Mouse (Mus musculus) liver, postnatal 0 days (tissue): ENCODE results near the gene Mapt. TPM values are rescaled to one million over a fixed set of nuclear protein-coding genes. Genes with fewer than 3 reads are reported as not detected.

ENCODE experiments used
- ATAC-seq: fragments of 200-750 bp; cut with Nextera tagmentation; 2 replicates; pipeline ENCODE4 v1.8.0; 2017; ENCODE audit warnings: mild to moderate bottlenecking, moderate library complexity
- DNase-seq: peaks from one replicate; pipeline ENCODE4 v3.0.0-alpha.2; 2016
- H3K27ac ChIP-seq: fragments of 300-500 bp; sonication (generic); 2 replicates; pipeline ENCODE4 v1.5.1; 2014; ENCODE audit warnings: antibody characterized with exemption, moderate library complexity, mild to moderate bottlenecking, low read depth
- H3K27me3 ChIP-seq: fragments of 300-500 bp; sonication (generic); 2 replicates; pipeline ENCODE4 v1.6.1; 2014; ENCODE audit warnings: low read length, control low read depth, mixed read lengths; ENCODE audit not compliant: insufficient read depth
- H3K36me3 ChIP-seq: fragments of 300-500 bp; sonication (generic); replicated peaks from 2 replicates; pipeline ENCODE4 v1.6.1; 2014; ENCODE audit warnings: mild to moderate bottlenecking, control low read depth, low read length, moderate library complexity, mixed read lengths; ENCODE audit not compliant: insufficient read depth
- H3K4me1 ChIP-seq: fragments of 300-500 bp; sonication (generic); 2 replicates; pipeline ENCODE4 v1.6.1; 2014; ENCODE audit warnings: antibody characterized with exemption, mild to moderate bottlenecking, control low read depth; ENCODE audit not compliant: insufficient read depth
- H3K4me2 ChIP-seq: fragments of 300-500 bp; sonication (generic); 2 replicates; pipeline ENCODE4 v1.6.1; 2014; ENCODE audit warnings: low read depth, mild to moderate bottlenecking, low read length, moderate library complexity, mixed read lengths
- H3K4me3 ChIP-seq: fragments of 300-500 bp; sonication (generic); 2 replicates; pipeline ENCODE4 v1.5.1; 2014; ENCODE audit warnings: low read depth, low read length
- H3K9ac ChIP-seq: fragments of 300-500 bp; sonication (generic); replicated peaks from 2 replicates; pipeline ENCODE4 v1.6.1; 2014; ENCODE audit warnings: mild to moderate bottlenecking, moderate library complexity
- H3K9me3 ChIP-seq: fragments of 300-500 bp; sonication (generic); 2 replicates; pipeline ENCODE4 v1.6.1; 2016; ENCODE audit warnings: mild to moderate bottlenecking, control low read depth, low read length, mixed read lengths
- CTCF ChIP-seq: sonication (generic); IDR thresholded peaks from 2 replicates; pipeline ENCODE4 v1.5.1; 2016; ENCODE audit warnings: antibody characterized with exemption, low read depth
- EP300 ChIP-seq: IDR thresholded peaks from 2 replicates; pipeline ENCODE4 v1.6.1; 2016; ENCODE audit warnings: antibody characterized with exemption, low read depth, mild to moderate bottlenecking
- WGBS: fragments of 180-500 bp; shearing (Covaris S2); extraction: QIAGEN DNeasy Blood & Tissue Kit; methylation state at CpG from one replicate; pipeline ENCODE4 v1.1.7; 2014; ENCODE audit not compliant: insufficient replicate concordance; 5-methylcytosine and 5-hydroxymethylcytosine counted together
- polyA plus RNA-seq: library from polyadenylated mRNA; unstranded; fragments of >200 nt; fragmentation: Nextera tagmentation; extraction: Ambion mirVana; gene quantifications from 2 replicates; pipeline ENCODE4 v1.2.1, GENCODE M21; 2015

Mapt gene
- polyA plus RNA-seq, 1 experiment from 2014 or later = 0.33 TPM

DNA sequence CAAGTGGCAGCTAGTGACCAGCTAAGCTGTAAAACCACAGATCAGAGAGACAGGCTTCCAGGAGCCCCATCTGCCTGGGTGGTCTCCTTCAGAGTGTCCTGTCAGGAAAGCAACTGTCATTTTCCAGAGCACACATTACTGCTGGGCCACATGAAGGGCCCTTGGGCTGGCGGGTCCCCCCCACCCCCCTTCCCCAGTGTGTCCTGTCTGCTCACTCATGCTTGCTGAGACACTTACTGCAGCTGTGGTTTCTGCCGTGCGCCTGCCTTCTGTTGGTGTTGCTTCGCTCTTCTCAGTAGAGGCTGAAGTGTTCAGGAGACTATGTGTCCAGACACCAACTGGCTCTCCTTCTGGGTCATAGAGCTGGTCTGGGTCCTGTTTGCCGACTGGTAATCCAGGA, 89.3 kb downstream of the Mapt start:
- no peak overlapping the region for H3K27ac ChIP-seq
- H3K36me3 ChIP-seq = no peaks in the 10 kb centered on the region
- H3K4me2 ChIP-seq = no peak overlapping the region
- 37% methylated on average over 5 of the region's 5 CpGs for WGBS
- no peaks in the 10 kb centered on the region for H3K27me3 ChIP-seq
- no peak overlapping the region for H3K4me3 ChIP-seq
- ATAC-seq (no peak), DNase-seq (peak; percentile 14)
- H3K4me1 ChIP-seq = peaks cover 5% of the 10 kb centered on the region
- no peak overlapping the region for H3K9ac ChIP-seq
- peaks cover 3% of the 10 kb centered on the region; the same call in 1 of the 2 replicates for H3K9me3 ChIP-seq
- TF ChIP-seq EP300 (no peak), CTCF (no peak)

GRCm38 (mm10) chr11:104322142-104322541, 91.0 kb downstream of the Mapt start:
- no peaks in the 10 kb centered on the region for H3K36me3 ChIP-seq
- no peak overlapping the region for H3K27ac ChIP-seq
- H3K9ac ChIP-seq = no peak overlapping the region
- peaks cover 5% of the 10 kb centered on the region for H3K4me1 ChIP-seq
- 50% methylated on average over 4 of the region's 4 CpGs for WGBS
- H3K27me3 ChIP-seq = no peaks in the 10 kb centered on the region
- DNase-seq (no peak), ATAC-seq (no peak)
- H3K4me3 ChIP-seq = no peak overlapping the region
- TF ChIP-seq CTCF (no peak), EP300 (no peak)
- H3K4me2 ChIP-seq = no peak overlapping the region
- peaks cover 5% of the 10 kb centered on the region; the same call in 1 of the 2 replicates for H3K9me3 ChIP-seq

- H3K9ac ChIP-seq = no peak overlapping the region
- no peak overlapping the region for H3K4me3 ChIP-seq
- H3K36me3 ChIP-seq = no peaks in the 10 kb centered on the region
- H3K27ac ChIP-seq = no peak overlapping the region
- 0 out of 2 replicates have a peak, but pooled peaks cover 2% of the 10 kb centered on the region for H3K9me3 ChIP-seq
- ATAC-seq (no peak), DNase-seq (no peak)
- TF ChIP-seq EP300 = no peak
- TF ChIP-seq CTCF = no peak
- 87% methylated on average over 1 of the region's 1 CpGs for WGBS
- no peaks in the 10 kb centered on the region for H3K27me3 ChIP-seq
- H3K4me2 ChIP-seq = no peak overlapping the region
- H3K4me1 ChIP-seq = no peaks in the 10 kb centered on the region
Observed at GRCm38 (mm10) chr11:104327462-104327861, 96.3 kb downstream of the Mapt start.

DNA sequence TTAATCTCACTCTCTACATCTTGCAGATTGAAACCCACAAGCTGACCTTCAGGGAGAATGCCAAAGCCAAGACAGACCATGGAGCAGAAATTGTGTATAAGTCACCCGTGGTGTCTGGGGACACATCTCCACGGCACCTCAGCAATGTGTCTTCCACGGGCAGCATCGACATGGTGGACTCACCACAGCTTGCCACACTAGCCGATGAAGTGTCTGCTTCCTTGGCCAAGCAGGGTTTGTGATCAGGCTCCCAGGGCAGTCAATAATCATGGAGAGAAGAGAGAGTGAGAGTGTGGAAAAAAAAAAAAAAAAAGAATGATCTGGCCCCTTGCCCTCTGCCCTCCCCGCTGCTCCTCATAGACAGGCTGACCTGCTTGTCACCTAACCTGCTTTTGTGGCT, 96.8 kb downstream of the Mapt start:
- no peak for TF ChIP-seq EP300
- TF ChIP-seq CTCF = no peak
- no peak for DNase-seq
- no peak overlapping the region for H3K4me3 ChIP-seq
- H3K4me2 ChIP-seq = no peak overlapping the region
- ATAC-seq = no peak
- H3K9me3 ChIP-seq = 0 out of 2 replicates have a peak, but pooled peaks cover 2% of the 10 kb centered on the region
- WGBS = 81% methylated on average over 6 of the region's 6 CpGs
- no peaks in the 10 kb centered on the region for H3K27me3 ChIP-seq
- H3K4me1 ChIP-seq = no peaks in the 10 kb centered on the region
- no peak overlapping the region for H3K9ac ChIP-seq
- H3K27ac ChIP-seq = no peak overlapping the region
- peaks cover 3% of the 10 kb centered on the region for H3K36me3 ChIP-seq

DNA sequence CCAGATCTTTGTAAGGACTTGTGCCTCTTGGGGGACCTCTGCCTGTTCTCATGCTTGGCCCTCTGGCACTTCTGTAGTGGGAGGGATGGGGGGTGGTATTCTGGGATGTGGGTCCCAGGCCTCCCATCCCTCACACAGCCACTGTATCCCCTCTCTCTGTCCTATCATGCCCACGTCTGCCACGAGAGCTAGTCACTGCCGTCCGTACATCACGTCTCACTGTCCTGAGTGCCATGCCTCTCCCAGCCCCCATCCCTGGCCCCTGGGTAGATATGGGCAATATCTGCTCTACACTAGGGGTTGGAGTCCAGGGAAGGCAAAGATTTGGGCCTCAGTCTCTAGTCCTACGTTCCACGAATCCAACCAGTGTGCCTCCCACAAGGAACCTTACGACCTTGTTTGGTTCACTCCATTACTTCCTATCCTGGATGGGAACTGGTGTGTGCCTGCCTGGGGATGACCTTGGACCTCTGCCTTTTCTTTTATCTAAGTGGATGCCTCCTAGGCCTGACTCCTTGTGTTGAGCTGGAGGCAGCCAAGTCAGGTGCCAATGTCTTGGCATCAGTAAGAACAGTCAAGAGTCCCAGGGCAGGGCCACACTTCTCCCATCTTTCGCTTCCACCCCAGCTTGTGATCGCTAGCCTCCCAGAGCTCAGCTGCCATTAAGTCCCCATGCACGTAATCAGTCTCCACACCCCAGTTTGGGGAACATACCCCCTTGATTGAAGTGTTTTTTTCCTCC, 98.2 kb downstream of the Mapt start:
- Histone ChIP-seq H3K27ac (no peak overlapping the region), H3K4me2 (no peak overlapping the region), H3K4me1 (no peaks in the 10 kb centered on the region), H3K9ac (no peak overlapping the region), H3K4me3 (no peak overlapping the region), H3K9me3 (0 out of 2 replicates have a peak, but pooled peaks cover 2% of the 10 kb centered on the region), H3K27me3 (no peaks in the 10 kb centered on the region), H3K36me3 (peaks cover 14% of the 10 kb centered on the region)
- DNase-seq = peak; percentile 12
- 72% methylated on average over 11 of the region's 11 CpGs for WGBS
- no peak for ATAC-seq
- TF ChIP-seq CTCF (no peak), EP300 (no peak)

- TF ChIP-seq CTCF (no peak), EP300 (no peak)
- no peak for DNase-seq
- WGBS = 78% methylated on average over 4 of the region's 4 CpGs
- Histone ChIP-seq H3K27me3 (no peaks in the 10 kb centered on the region), H3K36me3 (peaks cover 21% of the 10 kb centered on the region), H3K9ac (no peak overlapping the region), H3K4me2 (no peak overlapping the region), H3K9me3 (0 out of 2 replicates have a peak, but pooled peaks cover 2% of the 10 kb centered on the region), H3K4me3 (no peak overlapping the region), H3K4me1 (no peaks in the 10 kb centered on the region), H3K27ac (no peak overlapping the region)
- no peak for ATAC-seq
Observed at GRCm38 (mm10) chr11:104330151-104330550, 99.0 kb downstream of the Mapt start.
